Mouse (Mus musculus): ENCODE results near the gene B130006D01Rik. TPM values are rescaled to one million over a fixed set of nuclear protein-coding genes. Genes with fewer than 3 reads are reported as not detected.

The B130006D01Rik gene
- total and polyA plus RNA-seq, 2 experiments: 0.10 to 1.0 TPM

- Histone ChIP-seq H3K27me3 (ENCODE audit: control insufficient read depth, insufficient read depth, low read length) (no peaks in the 10 kb centered on the region), H3K79me2 (ENCODE audit: control insufficient read depth, insufficient read depth, low read length) (no peaks in the 10 kb centered on the region), H3K9ac (ENCODE audit: low read depth, low read length) (no peak overlapping the region), H3K4me1 (ENCODE audit: control insufficient read depth, insufficient read depth, low read length) (peaks cover 9% of the 10 kb centered on the region), H3K27ac (replicated peaks; ENCODE audit: insufficient read depth, low read depth, low read length) (peak overlapping the region; percentile 53), H3K36me3 (ENCODE audit: control insufficient read depth, insufficient read depth, low read length) (peaks cover 8% of the 10 kb centered on the region; the same call in 1 of the 2 replicates), H3K4me3 (ENCODE audit: insufficient read depth, low read depth, low read length) (no peak overlapping the region)
- DNase-seq (ENCODE audit: extremely low read depth, low read depth, low spot score): peak; percentile 54
- 49% methylated on average over 3 of the region's 3 CpGs for WGBS
- TF ChIP-seq CTCF (IDR thresholded peaks at IDR 0.05; ENCODE audit: low read depth, low read length) (no peak), POLR2A (IDR thresholded peaks at IDR 0.05; ENCODE audit: extremely low read depth, insufficient read depth, low read length) (no peak)
These were observed 49.9 kb downstream of the B130006D01Rik start for GRCm38 (mm10) chr11:95773264-95773663.

Other genes with a start within 250 kb of the B130006D01Rik start
- not detected in 2 replicates for gene Nxph3, start 209.0 kb upstream of the B130006D01Rik start, total RNA-seq (2014; rRNA removed)
- 0.05 TPM in 1 of 2 replicates, not detected in the other for gene Nxph3, start 209.0 kb upstream of the B130006D01Rik start, polyA plus RNA-seq (2012; rRNA removed)
- 1.0 and 3.0 TPM in 2 replicates for gene Ngfr, start 135.9 kb upstream of the B130006D01Rik start, total RNA-seq (2014; rRNA removed)
- 4.9 and 6.9 TPM in 2 replicates for gene Ngfr, start 135.9 kb upstream of the B130006D01Rik start, polyA plus RNA-seq (2012; rRNA removed)
- 137 and 153 TPM in 2 replicates for gene Phb, start 56.6 kb upstream of the B130006D01Rik start, total RNA-seq (2014; rRNA removed)
- 171 and 189 TPM in 2 replicates for gene Phb, start 56.6 kb upstream of the B130006D01Rik start, polyA plus RNA-seq (2012; rRNA removed)
- 9.1 and 12.7 TPM in 2 replicates for gene Zfp652, start 10.9 kb upstream of the B130006D01Rik start, total RNA-seq (2014; rRNA removed)
- 10.5 and 11.1 TPM in 2 replicates for gene Zfp652, start 10.9 kb upstream of the B130006D01Rik start, polyA plus RNA-seq (2012; rRNA removed)
- 1.6 TPM in 2 replicates for gene Phospho1, start 100.9 kb downstream of the B130006D01Rik start, total RNA-seq (2014; rRNA removed)
- gene Phospho1, start 100.9 kb downstream of the B130006D01Rik start, polyA plus RNA-seq (2012; rRNA removed): 31.8 and 32.8 TPM in 2 replicates
- 11.5 and 13.7 TPM in 2 replicates for gene Gngt2, start 113.6 kb downstream of the B130006D01Rik start, total RNA-seq (2014; rRNA removed)
- gene Gngt2, start 113.6 kb downstream of the B130006D01Rik start, polyA plus RNA-seq (2012; rRNA removed): 3.9 and 5.1 TPM in 2 replicates
- 1.1 and 3.2 TPM in 2 replicates for gene Abi3, start 118.9 kb downstream of the B130006D01Rik start, total RNA-seq (2014; rRNA removed)
- 7.6 and 11.7 TPM in 2 replicates for gene Abi3, start 118.9 kb downstream of the B130006D01Rik start, polyA plus RNA-seq (2012; rRNA removed)
- gene B4galnt2, start 191.3 kb downstream of the B130006D01Rik start, total RNA-seq (2014; rRNA removed): 0.37 TPM in 1 of 2 replicates, not detected in the other
- not detected in 2 replicates for gene B4galnt2, start 191.3 kb downstream of the B130006D01Rik start, polyA plus RNA-seq (2012; rRNA removed)